Mouse (Mus musculus) heart, adult 2 months (tissue): ENCODE data around the gene Stxbp1.

Source experiments
- CTCF ChIP-seq: fragments of 200-600 bp; IDR thresholded peaks from 2 replicates; pipeline ENCODE4 v1.8.1; 2022; ENCODE audit warnings: antibody characterized with exemption, mild to moderate bottlenecking, moderate library complexity
- EP300 ChIP-seq: fragments of 200-500 bp; IDR thresholded peaks from 2 replicates; pipeline ENCODE4 v1.6.1; 2011; ENCODE audit warnings: low read depth, low read length, control low read depth; ENCODE audit not compliant: insufficient read depth
- POLR2A ChIP-seq: fragments of 200-500 bp; IDR thresholded peaks from 2 replicates; pipeline ENCODE4 v1.6.1; 2011; ENCODE audit warnings: mild to moderate bottlenecking, low read depth, low read length, control low read depth; ENCODE audit not compliant: insufficient read depth

DNA sequence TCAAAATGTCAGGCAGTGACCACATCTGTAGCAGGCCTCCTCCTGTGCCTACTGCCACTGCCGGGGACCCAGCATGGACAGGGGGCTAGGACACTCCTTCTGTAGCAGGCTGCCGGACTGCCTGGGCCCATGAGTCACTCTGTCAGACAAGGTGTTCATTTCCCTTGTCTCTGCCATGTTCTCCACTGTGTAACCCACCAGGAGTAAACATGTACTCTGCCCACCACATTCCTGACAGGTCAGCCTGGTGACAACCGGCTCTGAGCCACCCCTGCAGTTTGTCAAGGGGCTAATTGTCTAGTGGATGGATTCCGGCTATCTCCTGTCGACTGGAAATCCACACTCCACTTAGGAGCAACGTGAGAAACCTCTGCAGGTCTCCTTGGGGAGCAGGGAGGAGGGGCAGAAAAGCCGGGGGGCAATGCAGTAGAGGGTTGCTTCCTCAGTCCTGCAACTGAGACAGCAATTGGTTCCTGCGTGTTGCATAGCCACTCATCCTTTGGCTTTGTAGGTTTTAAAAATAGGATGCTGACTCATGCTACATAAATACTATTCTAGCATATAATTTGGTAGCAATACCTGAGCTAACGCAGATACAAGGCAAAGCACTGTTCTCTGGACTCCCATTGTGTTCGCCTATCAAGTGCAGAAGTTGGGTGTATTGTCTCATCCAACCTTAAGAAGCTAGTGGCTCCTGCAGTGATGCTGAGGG is 48.6 kb downstream of the Stxbp1 start:
- TF ChIP-seq EP300: no peak
- TF ChIP-seq CTCF: no peak
- no peak for TF ChIP-seq POLR2A
